Mouse (Mus musculus): ENCODE measurements around the gene Nfic.

Nfic gene

DNA sequence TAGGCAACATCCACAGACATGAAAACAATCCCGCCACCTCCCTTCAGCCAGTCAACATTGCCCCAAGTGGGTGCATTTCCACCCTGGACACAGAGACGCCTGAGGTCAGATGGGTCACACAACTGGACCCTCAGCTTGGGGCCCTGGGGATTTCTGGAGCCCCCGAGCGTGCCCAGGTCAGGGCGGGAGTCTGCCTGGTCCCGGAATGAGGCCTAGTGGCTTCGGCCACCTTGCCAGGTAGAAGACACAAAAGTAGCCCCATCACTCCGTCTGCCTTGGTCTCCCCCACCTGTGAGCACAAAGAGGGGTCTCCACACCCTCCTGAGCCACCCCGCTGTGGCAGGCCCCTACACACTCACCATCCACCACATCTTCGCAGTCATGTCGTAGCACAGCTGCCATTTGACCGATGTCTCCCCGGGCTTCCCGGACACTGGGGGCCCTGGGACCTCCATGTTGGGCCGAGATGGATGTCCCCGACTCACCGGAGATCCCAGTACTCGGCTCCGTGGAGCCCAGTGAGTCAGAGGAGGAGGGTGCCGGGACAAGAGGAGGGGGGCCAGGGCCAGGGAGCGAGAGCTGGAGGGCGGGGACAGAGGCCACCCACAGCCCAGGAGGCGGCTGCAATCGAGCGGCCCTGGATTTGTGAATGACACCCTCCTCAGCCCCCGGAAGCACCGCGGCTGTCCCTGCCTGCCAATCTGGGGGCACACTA is at the start of gene Nfic:
TSS of gene Nfic (minus strand) at position 455 of the 715 bp plus-strand sequence.
- no peak for DNase-seq (ENCODE audit: low read depth, low spot score)

DNA sequence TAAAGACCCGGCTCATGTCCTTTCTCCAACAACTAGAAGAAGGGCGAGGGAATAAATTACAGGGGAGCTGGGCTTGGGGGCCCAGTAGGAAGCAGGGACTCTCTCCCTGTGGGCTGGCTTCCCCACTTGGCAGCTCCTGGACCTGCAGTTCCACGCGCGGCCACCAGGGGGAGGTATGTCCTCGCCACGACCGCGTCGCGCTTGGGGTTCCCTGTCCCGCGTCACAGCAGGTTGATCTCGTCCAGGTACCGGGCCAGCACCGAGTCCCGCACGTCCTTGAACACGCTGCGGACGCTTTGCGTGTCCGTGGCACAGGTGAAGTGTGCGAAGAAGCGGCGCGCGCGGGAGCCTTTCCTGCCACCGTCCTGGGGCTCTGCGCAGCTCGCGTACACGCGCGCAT is 47.2 kb upstream of the Nfic start:
- DNase-seq (ENCODE audit: low read depth, low spot score), result peak; percentile 70

DNA sequence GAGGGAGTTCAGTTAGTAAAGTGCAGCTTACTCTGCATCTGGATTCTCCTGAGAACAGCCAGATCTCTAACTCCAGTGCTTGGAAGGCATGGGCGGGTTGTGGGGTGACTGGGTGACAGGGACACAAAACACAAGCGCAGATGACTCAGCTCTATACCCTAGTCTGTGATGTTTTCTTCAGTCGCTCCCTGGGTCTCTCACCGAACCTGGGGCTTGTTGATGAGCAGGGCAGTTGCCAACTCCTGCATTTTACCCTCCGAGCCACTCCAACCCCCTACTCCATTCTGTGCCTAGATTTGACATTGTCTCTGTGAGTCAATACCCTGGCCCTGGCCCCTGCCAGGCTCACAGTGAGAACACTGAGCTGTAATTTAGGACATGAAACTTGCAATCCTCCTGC is 46.4 kb upstream of the Nfic start:
- no peak for DNase-seq (ENCODE audit: low read depth, low spot score)

DNA sequence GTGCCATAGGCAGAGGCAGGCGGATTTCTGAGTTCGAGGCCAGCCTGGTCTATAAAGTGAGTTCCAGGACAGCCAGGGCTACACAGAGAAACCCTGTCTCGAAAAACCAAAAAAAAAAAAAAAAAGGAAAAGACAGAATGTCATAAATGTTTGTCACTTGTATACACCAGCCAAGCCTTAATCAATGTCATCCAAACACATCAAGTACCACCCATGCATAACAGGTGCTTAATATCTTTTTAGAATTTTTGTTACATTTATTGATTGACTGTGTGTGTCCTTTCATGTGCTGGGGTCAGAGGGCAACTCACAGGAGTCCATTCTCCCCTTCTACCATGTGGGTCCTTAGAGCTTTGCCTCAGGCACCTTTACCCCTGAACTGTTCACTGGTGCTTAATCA is 44.6 kb upstream of the Nfic start, which contains the start of gene S1pr4:
TSS of gene S1pr4 (minus strand) at position 101 of the 400 bp plus-strand sequence.
- no peak for DNase-seq (ENCODE audit: low read depth, low spot score)

DNA sequence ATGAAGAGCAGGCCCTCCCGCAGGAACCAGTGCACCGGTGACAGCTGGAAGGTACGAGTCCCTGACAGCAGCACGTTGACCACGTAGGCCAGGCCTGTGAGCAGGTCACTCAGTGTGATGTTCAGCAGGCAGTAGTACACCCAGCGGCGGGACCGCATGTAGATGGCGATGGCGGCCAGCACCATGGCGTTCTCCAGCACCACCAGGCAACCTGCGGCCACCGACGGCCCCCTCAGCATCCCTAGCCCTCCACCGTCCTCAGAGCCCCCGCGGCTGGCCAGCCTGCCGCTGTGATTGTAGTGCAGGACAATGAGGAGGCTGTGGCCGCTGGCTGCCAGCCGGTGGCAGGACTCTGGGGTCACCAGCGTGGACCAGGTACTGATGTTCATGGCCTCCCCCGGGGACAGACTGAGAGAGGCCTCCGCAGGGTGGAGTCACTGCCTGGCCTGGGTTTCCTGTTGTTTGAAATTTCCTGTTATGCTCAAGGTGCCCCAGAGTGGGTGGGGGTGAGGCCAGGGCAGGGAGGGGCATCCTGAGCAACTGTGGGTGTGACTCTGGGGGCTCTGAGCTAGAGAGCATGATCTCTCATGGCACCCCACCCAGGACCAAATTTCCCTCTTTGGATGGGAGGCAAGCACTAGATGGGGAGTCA is 43.9 kb upstream of the Nfic start:
- no peak for DNase-seq (ENCODE audit: low read depth, low spot score)

DNA sequence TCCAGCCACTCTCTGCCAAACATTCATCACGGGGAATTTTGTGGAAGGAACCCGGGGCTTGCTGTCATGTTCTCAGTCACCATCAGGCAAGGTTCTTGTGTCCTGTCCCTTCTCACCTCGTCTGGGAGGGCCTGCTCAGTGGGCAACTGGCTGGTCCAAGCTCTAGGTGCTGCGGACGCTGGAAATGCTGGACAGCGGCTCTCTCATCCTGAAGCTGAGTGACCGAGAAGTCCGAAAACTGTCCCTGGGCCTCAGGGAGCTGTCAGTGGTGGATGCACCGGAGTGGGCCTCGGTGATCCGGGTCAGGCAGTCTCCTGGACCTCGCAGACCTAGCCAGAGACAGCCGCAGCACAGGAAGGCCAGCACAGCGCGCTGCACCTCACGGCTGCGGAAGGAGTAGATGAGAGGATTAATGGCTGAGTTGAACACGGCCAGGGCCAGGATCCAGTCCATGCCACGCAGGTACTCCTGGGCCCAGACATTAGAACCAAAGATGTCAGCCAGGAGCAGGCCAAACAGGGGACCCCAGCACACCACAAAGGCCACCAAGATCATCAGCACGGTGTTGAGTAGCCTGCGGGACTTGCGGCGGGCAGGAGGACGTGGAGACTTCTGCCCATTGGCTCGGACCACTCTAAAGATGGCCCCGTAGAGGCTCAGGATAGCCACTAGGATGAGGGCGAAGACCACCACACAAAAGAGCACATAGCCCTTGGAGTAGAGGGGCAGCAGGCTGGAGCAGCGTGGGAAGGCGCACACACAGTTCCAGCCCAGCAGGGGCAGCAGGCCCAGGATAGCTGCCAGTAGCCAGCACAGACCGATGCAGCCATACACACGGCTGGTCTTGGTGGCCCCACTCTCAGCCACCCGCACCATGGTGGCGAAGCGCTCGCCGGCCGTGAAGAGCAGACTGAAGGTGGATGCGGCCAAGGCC is 43.1 kb upstream of the Nfic start:
- DNase-seq (ENCODE audit: low read depth, low spot score), result no peak

DNA sequence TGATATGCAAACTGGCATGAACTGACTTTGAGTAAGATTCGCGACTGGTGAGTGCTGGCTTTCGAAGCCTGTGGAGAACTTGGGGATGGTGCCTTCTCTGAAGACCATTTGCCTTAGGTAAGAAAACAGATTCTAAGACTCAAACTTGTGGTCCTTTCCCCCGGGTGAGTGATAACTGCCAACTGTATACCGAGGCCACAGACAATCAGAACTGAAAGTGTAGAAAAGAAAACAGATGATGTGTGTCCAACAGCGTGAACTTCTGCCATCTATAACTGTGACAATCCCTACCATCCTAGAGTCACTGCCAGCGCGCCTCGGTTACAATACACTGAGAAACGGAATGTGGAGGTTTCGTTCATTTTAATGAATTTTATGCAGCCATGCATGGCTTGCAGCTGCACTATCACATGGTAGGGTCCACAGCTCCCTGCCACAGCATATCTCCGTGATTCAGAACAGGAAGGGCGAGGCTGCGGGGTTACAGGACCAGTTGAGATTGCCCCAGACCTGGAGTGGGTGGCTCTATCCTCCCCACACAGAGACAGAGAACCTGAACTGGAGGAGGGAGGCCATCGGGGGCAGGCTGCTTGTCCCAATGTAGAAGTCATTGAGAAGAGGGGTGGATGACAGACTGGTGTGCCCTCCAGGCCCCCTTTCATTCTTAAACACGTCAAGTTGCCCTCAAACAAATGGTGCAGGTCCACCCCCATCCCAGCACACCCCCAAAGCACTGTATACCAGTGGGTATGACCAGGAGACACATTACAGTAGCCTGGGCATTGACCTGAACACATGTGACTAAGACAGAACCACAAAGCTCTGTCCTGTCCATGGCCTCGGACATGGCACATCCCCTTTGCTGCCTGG is 42.2 kb upstream of the Nfic start:
- DNase-seq (ENCODE audit: low read depth, low spot score), result no peak

DNA sequence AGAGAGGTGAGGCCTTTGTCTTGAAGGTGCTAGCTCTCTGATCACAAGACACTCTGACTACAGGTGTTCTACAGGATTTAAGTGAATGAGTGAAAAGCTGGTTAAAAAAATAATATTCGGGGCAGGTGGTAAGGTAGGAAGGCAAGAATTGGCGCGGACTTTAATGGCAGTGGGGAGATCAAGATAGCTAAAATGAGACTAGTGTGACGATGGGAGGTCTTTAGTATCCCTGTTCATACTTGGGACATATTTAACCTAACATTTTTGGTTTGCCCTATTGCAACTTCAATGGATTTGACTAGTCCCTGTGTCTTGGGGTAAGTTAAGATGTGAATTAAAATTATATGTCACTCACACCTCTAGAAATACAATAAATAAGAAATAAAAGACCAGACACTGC is 41.5 kb upstream of the Nfic start:
- no peak for DNase-seq (ENCODE audit: low read depth, low spot score)

DNA sequence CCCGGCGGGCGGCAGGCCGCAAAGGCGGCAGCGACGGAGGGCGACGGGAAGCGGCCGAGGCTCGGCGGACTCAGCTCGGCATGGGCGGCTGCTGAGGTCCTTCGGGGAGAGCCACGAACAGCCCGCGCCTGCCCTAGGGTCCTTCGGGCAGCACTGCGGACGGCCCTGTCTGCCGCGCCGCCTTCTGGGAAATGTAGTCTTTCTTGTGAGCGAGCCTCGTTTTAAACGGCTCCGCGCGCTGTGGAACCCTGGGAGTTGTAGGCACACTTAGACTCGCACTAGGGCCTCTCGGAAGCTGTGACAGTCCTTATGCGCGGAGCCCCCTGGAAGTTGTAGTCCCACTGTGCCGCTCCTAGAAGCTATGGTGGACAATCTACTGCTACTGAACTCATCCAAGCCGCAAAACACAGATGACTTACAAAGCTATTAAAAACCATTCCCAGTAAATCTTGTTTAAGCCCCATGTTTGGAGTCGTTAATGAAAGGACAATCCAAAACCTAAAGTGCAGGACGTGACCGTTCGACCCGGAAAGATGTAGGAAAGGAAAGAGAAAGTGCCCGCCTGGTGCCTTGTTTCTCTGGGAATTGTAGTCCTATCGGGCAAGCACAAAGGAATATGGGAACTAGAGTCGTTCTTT is 40.9 kb upstream of the Nfic start, which contains the start of gene Ncln:
TSS of gene Ncln (minus strand) at position 129 of the 638 bp plus-strand sequence.
- peak; percentile 95 for DNase-seq (ENCODE audit: low read depth, low spot score)

DNA sequence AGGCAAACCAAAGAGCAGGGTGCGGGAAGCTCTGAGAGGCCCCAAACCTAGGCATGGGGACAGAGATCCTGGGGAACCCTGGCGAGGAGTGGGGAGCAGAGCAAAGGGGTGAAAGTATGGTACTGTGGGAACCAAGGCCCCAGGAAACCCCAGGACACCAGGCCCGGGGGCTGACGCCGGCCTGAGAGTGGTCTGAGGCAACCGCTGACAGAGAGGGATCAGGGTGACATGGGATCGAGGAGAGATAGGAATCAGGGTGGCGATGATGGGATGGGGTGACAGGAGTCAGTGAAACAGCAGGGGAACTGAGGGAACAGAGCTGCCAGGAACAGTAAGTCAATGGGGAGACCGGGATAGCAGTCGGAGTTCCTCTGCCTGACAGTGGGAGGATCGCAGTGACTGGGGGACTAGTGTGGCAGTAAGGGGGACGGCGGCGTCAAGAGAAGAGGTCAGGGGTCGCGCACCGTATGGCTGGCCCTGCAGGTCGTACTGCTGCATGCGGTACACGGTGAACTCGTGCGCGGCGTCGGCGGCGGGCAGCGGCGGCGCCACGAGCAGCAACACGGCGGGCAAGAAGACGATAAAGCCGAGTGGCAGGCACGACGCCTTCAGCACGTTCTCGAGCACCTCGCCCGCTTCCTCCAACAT is 40.3 kb upstream of the Nfic start:
- DNase-seq (ENCODE audit: low read depth, low spot score), result no peak

DNA sequence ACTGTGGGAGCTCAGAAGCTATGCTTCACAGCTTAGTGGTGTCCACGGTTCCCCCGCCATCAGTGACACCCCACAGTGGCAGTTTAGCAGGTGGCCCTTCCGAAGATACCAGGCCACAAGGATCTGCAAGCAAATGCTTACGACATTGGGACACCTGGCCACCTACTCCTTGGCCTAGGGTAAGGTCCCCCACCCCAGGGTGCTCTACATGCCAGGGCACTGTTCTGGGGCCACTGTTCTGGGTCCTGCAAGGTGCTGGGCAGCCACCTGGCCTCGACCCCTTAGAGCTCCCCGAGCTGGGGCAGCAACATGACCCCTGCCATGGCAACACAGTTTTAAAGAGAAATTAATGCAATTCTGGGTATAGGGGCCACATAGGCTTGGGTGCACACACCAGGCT is 39.7 kb upstream of the Nfic start:
- DNase-seq (ENCODE audit: low read depth, low spot score), result no peak

DNA sequence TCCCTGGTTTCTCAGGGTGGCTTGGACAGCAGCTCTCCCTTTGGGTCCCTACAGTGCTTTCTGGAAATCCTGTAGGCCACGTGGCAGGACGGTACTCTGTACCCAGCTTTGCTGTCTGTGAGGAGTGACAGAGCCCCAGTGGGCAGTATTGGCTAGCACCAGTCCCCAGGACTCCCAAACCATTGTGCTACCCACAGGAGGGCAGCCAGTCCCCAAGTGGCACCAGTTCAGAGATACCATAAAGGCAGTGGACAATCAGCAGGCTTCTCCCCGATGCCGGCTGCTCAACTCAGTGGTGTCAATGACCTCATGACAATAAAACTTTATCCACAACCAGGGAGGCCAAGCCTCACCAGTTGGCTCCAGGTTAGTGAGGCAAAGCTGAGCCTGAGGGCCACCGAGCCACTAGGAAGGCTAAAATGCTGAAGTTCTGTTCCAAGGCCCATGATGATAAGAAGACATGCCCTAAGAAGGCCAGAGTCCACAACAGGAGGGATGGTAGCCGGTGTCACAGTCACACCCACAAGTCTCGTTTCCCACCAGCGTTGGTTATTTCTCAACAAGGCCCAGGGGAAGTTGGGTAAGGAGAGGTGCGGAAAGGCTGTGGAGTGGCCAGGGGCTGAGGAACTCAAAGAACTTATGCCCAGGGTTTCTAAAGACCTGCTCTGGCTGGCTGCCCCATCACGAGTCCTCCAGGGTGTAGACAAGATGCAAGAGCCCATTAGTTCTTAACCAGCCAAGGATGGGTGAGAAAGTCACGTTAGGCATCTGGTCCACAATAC is 39.0 kb upstream of the Nfic start:
- DNase-seq (ENCODE audit: low read depth, low spot score), result no peak

DNA sequence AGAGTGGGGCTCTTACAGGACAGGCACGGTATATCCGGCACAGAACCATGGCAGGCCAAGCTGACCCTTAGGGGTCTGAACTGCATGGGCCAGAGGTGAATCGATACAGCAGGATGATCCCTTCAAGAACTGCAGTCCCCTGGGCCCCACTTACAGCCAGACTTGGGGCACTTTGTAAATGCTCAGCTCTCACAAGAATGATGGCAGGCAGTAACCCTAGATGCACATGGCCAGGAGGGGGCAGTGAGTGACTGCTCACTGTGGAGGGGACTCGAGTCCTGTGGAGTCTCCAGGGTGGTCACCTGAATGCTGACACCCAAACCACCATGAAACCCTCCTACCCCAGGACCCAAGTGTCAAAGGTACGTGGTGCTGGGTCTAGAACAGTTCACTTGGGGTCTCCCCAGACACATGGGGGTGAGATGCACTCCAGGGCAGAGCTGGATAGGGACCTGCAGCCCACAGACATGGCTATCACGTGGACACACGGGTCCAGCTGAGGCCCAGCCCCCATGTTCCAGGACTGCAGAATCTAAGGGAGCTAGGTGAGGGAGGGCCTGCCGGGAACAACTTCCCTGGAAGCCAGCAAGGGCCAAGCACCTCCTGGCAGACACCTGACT is 38.3 kb upstream of the Nfic start:
- DNase-seq (ENCODE audit: low read depth, low spot score), result no peak

DNA sequence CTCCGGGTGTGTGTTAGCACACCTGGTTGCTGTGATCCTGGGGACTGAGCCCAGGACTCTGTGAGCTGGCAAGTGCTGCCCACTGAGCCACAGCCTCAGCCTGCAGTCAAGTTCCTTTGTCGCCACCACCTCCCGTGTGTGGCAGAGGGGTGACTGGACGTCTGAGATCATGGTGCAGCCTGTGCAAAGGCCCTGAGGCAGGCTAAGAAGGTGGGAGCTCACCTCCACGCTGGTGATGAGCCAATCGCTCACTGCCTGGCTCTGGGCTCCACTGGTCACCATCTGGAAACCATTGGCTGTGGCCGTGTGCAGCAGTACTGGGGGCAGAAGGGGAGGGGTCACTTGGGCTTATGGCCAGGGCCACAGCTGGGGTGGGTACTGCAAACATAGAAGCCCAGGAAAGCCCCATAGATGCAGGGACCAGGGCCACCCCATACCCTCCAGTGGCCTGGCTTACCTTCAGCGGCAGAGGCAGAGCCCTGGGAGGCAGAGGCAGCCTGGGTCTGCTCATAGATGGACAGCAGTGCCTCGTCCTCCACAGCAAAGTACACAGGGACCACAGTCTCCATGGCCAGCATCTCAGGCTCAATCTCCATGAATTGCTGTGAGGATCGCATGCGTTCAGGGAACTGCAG is 37.3 kb upstream of the Nfic start:
- DNase-seq (ENCODE audit: low read depth, low spot score), result no peak

DNA sequence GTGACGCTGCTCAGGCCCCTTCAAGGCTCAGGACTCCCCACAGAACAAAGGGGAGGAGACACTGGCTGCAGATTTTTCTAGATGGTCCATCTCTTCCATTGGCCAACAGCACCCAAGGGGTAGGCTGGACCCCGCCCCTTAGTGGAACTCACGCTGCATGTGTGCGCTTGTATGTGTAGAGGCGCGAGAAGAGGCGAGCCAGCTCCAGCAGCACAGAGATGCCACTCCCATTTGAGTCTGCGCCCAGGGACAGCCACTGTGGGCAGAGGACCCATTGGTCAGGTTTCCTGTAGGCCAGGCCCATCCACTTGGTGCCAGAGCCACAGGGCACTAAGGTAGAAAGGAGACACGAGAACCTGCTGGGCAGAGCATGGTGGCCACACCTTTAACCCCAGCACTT is 35.6 kb upstream of the Nfic start:
- no peak for DNase-seq (ENCODE audit: low read depth, low spot score)

DNA sequence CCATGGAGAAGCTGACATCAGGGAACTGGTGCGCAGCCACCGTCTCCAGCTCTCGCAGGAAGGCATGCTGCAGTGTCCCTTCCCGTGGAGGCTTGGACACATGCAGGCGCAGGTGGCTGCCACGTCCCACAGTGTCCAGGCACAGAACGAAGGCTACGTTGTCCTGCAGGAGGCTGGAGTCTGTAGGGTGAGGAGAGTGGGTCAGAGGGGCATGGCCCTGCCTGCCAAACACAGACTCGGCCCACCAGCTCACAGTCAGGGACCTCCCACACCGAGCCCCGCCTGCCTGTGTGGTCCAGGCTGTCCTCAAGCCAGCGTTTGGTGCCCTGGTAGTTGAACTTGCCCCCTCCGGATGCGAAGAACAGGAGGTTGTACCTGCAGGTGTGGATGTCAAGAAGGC is 34.5 kb upstream of the Nfic start:
- no peak for DNase-seq (ENCODE audit: low read depth, low spot score)

DNA sequence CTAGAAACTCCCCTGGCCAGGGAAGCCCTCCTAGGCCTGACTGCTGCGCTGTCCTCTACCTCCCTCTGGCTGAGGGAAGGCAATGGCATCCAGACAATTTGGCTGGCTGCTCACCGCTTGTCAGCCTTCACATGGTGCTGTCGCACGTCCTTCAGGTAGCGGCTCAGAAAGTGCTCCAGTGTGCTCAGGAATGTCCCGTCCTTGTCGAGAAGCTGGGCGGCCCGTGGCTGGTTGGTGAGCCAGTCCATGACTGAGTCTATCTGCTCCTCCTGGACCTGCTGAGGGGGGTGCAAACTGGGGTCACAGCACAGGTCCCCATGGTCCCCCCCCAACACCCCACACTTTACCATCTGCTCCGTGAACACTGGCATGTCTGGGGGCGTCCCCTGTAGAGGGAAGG is 32.6 kb upstream of the Nfic start:
- DNase-seq (ENCODE audit: low read depth, low spot score), result no peak

DNA sequence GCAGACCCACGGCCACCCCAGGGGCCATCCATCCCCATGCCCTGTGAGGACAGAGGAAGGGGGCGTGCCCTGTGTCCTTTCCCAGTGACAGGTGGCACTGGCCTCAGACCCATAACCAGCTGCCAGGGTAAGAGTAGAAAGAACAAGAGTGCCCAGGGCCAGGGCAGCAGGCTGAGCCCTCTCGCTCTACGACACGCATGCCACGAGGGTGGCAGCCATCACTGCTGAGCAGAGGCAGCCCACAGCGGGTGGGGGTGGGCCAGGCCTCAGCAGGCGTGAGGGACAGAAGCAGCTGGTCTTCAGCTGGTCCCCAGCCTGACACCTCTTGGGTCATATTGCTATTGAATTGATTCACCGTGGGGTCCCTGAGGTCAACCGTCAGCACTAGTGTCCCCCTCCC is 31.1 kb upstream of the Nfic start:
- no peak for DNase-seq (ENCODE audit: low read depth, low spot score)

All from retina, adult 2 months (tissue).